ENCODE assay signal across 13 mouse cellular contexts in genomic region chr9:110330341-110330740, GRCm38 (mm10).
"Had no signal": no experiment of that assay in that cellular context is flagged by ENCODE, and none has a peak within 500 bp of the region (broad histone marks: within the 10 kb centered on the region; RNA-seq: fewer than 3 reads in every experiment).

No protein-coding gene starts in this region.

- H3K9ac ChIP-seq: intestine, embryonic 15.5 days; liver, embryonic 15.5 days; midbrain, embryonic 15.5 days; neural tube, embryonic 13.5 days had no signal

- ATAC-seq: intestine, embryonic 15.5 days; lung, postnatal 0 days; midbrain, embryonic 15.5 days had no signal

- H3K36me3 ChIP-seq: intestine, embryonic 15.5 days; liver, embryonic 15.5 days; midbrain, embryonic 15.5 days; neural tube, embryonic 13.5 days had no signal

- DNase-seq: kidney, postnatal 10 days; left cerebral cortex, postnatal 4 days; liver; lung, adult 2 months; lung, postnatal 36 days; retina, postnatal 1 day; right cerebral cortex, postnatal 4 days had no signal

- H3K4me2 ChIP-seq: intestine, embryonic 15.5 days; liver, embryonic 15.5 days; midbrain, embryonic 11.5 days; midbrain, embryonic 15.5 days; neural tube, embryonic 13.5 days had no signal

- H3K9me3 ChIP-seq: intestine, embryonic 15.5 days; liver, embryonic 15.5 days; midbrain, embryonic 15.5 days; neural tube, embryonic 13.5 days had no signal

- H3K4me3 ChIP-seq: intestine, embryonic 15.5 days; liver, embryonic 15.5 days; midbrain, embryonic 15.5 days; neural tube, embryonic 13.5 days had no signal

- H3K27me3 ChIP-seq: intestine, embryonic 15.5 days; liver, embryonic 15.5 days; midbrain, embryonic 15.5 days; neural tube, embryonic 13.5 days had no signal

- H3K27ac ChIP-seq: intestine, embryonic 15.5 days; liver, embryonic 15.5 days; midbrain, embryonic 15.5 days; neural tube, embryonic 13.5 days had no signal
